Mouse (Mus musculus): ENCODE measurements around the gene Nat8f6.
"Not testable (repeated sequence)": the region's sequence is repeated elsewhere in the genome, so short reads cannot be mapped to it uniquely, and the experiment has no call there.

Gene Nat8f6

DNA sequence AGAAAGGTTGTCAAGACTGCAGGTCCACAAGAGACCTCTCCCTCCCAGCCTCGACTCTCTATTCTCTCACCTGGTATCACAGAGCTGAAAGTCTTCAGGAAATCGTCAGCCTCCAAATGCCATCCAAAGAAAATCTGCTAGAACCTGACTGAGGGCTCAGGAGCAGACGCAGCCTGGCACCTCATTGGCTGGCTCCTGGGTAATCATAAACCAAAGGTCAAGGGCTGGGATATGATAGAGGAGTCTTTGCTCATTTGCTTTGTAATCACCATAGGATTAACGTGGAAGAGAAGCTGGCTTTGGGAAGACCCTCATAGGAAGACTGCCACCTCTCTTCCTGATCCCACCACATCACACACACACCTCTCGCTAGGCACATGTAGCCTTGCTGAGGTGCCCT lies at the start of gene Nat8f6, which contains the start of gene Nat8f5:
Gene Nat8f6 (minus strand): TSS at position 118 of the 400 bp plus-strand sequence.
Gene Nat8f5 (minus strand): TSS at position 136 of the 400 bp plus-strand sequence.
- DNase-seq (ENCODE audit: low spot score): no peak

DNA sequence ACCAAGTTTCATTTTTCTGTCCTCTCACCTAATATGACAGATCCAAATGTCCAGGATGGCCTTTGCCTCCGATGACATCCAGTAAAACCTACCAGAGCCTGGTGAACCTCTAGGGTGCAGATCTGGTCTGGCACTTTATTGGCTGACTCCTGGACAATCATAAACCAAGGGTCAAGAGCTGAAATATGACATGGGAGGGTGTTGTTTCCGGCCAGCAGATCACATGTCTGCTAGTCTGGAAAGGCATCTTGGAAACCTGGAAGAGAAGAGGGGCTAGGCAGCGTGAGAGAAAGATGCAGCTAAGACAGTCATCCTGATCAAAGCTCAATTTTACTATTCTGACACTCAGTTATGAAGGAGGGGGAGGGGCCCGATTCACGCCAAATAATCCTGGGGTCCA lies 48.3 kb upstream of the Nat8f6 start, which contains the start of gene Nat8f2:
Gene Nat8f2 (minus strand): TSS at position 153 of the 400 bp plus-strand sequence.
- peak; percentile 30 for DNase-seq (ENCODE audit: low spot score)

DNA sequence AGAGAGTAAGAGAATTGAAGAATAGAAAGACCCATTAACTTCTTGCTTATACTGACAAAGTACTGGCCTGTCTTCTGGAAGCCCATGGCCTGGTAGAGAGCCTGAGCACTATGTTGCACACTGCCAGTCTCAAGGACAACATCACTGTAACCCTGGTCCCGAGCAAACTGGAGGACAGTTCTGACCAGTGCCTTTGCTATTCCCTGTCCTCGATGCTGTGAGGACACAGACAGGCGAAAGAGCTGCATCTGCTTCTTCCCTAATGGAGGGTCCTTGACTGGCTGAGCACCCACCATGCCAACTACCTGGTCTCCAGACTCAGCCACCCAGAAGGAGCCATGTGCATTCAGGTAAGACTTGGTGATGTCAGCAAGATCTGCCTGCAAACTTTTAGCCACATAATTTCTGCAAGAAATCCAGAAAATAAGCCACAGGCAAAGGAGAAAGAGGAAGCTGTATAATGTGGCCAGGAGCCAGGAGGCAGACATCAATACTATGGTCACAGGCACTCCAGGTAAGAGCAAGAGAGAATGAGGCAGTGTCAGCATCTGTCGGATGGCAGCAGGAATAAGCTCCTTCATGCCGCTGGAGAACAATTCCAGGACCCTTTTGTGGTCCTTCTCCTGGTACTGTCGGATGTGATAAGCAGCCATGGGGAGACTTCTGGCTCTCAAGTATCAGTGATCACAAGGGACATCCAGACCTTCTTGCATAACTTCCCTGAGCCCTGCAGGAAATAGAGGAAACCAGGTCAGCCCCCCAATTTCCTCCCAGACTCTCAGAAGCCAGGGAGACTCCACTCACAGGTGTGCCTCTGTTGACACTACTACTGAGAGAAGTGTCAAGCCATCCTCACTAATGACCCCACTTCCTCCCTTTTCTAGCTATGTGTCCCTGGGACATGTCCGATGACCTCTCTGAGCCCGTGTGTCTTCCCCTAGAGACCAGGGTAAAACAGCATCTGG lies 47.3 kb upstream of the Nat8f6 start:
- peak; percentile 28 for DNase-seq (ENCODE audit: low spot score)

DNA sequence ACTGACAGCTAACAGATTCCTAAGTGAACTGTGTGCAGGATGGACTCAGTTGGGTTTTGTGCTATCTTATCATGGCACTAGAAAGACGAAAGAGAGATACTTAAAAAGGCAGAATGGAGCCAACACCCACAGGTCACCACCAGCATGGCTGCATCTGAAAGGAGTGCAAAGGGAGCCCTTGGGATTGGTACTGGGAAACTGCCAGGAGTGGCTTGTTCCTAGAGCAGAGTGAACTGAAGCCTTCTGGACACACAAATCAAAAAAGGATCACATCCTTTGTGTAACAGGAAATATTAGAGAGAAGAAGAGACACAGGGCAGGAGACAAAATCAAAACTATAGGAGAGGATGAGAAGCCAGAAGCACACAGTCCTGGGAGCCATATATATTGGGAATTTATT lies 46.2 kb upstream of the Nat8f6 start:
- peak; percentile 31 for DNase-seq (ENCODE audit: low spot score)

DNA sequence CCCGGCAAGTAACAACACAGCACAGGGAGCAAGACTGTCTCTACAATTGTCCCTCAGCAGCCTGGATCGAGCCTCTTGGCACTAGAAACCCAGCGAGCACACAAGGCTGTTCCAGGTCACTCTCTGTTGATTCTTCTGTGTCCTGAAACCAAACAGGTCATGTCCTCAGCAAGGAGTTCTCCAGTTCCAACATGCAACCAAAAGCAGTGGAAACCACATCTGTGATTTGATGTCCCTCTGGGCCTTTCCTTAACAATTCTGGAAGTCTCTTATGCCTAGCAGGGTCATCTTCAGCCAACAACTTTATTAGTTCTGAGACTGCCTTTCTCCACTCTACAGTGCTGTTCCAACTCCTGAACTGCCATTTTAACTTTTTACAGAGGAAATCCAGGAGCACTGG lies 45.4 kb upstream of the Nat8f6 start:
- peak; percentile 14 for DNase-seq (ENCODE audit: low spot score)

DNA sequence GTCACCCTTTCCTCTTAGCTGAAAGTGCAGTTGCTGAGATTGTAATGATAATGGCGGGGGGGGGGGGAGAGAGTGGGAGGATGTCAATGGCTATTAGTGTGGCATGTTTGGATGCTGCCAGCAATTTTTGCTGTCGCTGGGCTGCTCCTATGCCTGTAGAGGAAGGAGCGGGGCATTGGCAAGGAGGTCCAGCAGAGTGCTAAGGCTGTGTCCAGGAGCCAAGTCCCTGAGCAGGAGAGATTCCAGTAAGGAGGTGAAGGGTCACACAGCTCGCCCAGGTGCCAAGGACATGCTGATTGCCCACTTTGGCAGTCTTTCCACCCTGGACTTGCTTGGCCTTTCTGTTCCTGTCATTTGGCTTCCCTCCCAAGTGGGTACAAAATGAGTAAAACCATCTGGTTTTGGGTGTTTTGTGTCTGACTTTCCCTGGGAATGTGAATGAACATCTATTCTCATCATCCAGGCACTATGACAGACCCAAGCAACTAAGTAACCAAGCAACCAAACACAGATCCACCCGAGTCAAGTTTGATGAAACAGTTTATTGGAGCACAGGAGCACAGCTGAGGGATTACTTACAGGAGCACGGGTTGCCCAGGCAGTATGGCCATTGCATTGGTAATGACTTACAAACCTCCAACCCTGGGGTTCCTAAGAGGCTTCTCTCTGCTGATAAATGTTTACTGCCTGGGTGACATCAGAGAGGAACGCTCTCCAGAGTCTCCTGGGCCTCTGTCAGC lies 44.3 kb upstream of the Nat8f6 start:
- DNase-seq (ENCODE audit: low spot score): peak; percentile 44

DNA sequence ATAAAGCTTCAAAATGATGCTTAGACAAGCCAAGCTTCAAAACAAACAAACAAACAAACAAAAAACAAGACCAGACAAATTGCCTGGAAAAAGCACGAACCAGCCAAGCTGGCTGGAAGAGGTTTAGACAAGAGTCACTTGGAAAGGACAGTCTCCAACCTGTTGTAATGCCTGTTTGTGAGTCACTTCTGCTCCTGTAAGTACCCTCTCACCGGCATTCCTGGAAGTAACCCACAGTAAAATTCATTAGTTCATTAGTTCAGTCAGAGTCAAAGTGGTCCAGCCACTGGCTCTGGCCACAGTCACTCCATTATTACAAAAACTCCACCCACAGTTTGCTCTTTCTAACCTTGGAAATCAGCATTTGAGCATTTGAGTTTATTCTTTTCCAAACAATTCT lies 43.1 kb upstream of the Nat8f6 start:
- peak; percentile 18 for DNase-seq (ENCODE audit: low spot score)

DNA sequence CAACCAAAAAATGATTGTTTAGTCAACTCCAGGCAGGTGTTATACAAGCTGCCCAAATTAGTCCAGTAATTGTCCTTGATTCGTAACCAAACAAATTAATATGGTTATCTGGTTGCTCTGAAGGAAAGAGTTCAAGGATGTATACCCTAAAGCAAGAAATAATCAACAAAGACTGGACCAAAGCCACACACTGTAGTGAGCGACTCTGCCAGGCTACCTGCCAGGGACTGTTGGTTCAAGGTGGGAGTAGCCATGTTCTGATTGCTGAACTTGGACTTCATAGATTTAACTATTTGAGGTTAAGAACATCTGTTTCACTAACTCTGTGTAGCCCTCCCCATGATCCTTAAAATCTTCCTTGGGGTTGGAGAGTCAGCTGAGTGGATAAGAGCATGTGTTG lies 42.4 kb upstream of the Nat8f6 start:
- DNase-seq (ENCODE audit: low spot score): peak; percentile 48

DNA sequence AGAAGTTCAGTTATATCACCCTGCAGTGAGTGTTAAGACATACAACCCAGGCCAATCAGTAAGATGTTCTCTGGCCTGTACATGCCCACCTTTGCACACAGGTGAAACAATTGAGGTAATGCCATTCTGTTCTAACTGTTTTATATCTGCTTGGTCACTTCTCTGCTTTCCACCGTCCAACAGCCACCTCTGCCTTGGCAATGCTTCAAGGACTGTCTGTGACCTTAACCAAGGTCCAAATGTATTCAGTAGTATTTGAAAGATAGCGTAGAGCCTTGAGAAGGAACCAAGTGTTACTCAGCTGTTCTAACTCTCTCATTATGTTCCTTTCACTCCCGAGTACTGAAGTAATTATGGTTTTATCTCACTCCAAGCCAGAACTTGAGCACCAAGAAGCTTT lies 41.8 kb upstream of the Nat8f6 start:
- DNase-seq (ENCODE audit: low spot score): peak; percentile 62

DNA sequence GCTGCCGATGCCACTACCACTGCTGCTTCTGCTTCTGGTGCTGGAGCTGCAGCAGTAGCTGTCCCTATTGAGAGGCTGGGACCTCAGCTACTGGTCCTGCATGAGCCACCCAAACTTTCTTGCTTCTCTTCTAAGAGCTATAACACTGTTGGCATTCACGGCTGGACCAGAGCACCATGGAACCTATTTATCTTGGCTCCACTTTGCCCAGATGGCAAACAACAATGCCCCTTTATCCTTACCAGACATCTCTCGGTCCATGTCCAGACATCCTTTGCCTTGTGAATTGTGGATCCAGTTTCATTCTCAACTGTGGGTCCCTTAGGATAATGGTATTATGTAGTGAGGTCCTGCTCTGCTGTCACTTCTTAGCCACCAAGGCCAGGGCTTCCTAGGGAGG lies 40.5 kb upstream of the Nat8f6 start:
- peak; percentile 23 for DNase-seq (ENCODE audit: low spot score)

DNA sequence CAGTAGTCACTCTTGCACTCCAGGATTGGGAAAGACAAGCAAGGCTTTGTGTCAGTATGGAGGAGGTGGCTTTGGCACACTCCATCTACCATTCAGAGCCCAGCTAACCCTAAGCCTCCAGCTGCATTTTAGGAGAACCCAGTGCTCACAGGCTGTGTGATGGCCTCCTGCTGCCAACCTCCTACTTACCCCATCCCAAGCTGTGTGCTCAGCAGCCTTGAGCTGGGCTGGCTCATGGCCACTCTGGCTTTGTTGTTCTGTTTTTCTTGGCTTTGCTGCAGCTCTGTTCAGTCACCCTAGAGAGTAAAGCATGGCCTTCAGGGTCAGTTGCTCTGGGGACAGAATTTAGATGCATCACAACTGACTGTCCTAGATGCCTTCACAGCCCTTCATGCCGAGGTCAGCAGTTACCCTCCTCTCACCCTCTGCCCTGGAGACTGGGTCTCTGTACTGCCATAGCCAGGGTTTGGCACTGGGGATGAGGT lies 35.5 kb upstream of the Nat8f6 start:
- peak; percentile 64 for DNase-seq (ENCODE audit: low spot score)

DNA sequence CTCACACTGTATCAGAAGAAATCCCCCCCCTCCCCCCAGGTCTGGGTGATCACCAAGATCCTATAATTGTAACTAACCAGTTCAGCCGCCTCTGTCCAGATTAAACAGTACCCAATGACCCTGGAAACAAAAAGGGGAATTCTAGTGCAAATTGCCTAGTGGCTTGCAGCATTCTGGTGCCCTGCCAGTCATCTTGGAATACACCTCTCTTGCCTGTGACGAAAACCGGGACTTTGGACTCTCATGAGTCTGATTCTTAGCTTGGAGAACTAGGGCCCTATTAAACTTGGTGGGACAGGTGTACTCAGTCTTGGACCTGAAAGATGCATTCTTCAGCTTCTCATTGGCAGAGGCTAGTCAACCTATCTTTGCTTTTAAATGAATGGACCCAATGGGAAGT lies 32.7 kb upstream of the Nat8f6 start:
- DNase-seq (ENCODE audit: low spot score): no peak

DNA sequence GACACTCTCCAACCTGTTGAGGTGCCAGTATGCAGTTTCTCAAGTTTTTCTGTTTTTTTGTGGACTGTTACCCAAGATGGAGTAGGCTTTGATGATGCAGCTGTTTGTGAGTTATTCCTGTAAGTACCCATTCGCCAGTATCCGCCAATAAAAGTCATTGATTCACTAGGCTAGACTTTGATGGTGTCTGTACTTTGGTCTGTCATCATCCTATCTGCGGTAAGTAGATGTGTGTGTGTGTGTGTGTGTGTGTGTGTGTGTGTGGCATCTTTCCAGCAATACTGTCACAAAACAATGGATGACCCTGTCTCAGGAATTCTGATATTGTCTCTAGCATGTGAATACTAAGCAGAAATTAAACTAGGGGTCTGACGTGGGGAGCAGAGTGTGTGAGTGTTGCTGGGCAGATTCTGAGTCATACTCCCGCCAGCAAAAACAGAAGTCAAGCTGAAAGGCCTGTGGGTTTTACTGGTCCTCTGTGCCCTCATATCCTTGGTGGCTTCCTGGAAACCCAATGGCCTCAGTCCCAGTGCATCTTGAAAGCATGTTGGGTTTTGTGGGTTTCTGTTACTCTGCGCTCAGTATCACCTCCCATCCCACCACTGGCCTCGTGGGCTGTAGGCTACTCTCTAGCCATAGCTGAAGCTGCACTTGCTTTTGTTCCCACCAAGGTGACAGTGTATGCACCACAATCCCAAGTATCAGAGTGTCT lies 30.5 kb upstream of the Nat8f6 start:
- no peak for DNase-seq (ENCODE audit: low spot score)

DNA sequence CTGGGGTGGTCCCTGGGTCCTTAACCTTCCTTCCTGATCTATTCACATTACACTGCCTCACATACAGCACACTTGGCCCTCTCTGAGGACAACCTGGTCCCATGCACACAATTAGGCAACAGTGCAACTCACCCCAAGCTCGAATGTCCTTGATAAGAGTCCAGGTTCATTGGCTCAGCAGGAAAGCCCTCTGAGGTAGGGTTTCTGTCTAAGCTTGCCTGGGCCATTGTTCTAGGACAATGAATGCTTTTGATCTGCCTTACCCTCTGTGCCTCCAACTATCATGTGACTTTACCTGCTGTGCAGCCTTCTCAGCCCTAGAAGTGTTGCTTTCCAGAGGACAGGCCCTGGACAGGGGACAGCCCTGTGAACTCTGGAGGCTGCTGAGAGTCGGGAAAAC lies 28.5 kb upstream of the Nat8f6 start:
- DNase-seq (ENCODE audit: low spot score): no peak

DNA sequence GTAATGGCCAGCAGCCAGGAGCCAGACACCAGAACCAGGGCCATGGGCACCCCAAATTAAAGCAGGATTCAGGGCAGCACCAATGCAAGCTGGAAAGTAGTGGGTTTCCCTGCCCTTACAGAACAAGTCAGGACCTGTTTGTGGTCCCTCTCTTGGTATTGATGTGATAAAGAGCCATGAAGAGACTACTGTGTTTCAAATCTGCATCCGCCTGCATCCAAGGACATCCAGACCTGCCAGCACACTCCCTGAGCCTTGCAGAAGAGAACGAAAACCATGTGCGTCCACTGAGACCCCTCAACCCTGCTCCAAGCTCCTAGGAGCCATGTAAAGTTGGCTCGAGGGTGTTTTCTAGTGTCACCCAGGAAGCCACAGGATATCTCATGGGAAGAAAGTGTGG lies 27.4 kb upstream of the Nat8f6 start:
- DNase-seq (ENCODE audit: low spot score): no peak

DNA sequence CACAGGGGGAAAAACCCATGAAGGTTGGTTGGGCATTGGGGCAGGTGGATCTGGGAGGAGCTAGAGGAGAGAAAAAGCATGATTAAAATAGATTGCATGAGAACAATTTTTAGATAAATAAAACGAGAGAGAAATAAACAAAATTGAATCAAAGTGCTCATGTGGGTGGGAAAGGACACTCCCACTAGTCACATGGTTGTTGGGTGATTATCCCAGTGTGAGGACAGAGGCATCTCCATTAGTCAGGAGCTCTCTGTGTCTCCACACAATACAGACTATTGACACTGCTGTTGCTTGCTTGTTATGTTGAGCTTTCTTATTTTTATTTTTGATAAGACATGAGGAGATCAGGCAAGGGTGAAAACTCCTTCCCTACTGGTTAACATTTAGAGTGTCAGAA lies 26.2 kb upstream of the Nat8f6 start:
- no peak for DNase-seq (ENCODE audit: low spot score)

DNA sequence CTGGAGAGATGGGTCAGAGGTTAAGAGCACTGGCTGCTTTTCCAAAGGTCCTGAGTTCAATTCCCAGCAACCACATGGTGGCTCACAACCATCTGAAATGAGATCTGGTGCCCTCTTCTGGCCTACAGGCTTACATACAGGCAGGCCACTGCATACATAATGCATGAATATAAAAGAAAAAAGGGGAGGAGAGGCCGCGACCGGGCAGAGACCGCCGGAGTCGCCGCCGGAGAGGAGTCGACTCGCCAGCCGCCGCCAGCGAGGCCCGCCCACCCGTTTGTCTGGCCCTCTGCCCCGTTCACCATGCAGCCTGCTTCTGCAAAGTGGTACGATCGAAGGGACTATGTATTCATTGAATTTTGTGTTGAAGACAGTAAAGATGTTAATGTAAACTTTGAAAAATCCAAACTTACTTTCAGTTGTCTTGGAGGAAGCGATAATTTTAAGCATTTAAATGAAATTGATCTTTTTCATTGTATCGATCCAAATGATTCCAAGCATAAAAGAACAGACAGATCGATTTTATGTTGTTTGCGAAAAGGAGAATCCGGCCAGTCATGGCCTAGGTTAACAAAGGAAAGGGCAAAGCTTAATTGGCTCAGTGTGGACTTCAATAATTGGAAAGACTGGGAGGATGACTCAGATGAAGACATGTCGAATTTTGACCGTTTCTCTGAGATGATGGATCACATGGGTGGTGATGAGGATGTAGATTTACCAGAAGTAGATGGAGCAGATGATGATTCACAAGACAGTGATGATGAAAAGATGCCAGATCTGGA lies 23.1 kb upstream of the Nat8f6 start:
- not testable (repeated sequence) for DNase-seq (ENCODE audit: low spot score)

DNA sequence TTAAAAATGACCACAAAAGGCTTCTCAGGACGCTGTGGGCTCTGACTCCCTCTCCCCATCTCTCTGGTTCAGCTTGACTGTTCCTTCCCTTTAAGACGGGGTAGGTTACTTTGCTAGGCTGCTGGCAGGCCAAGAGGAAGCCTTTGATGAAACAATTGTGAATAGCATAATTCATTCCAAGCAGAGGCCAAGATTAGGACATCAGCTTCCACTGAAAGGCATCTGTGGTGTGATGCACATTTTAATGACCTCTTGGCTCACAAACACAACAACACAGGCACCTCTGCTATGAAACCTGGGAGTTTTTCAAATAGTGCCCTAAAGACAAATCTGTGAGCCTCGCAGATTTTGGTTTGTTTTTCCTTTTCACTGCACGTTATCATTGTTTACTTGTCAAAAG lies 19.2 kb upstream of the Nat8f6 start:
- DNase-seq (ENCODE audit: low spot score): no peak

DNA sequence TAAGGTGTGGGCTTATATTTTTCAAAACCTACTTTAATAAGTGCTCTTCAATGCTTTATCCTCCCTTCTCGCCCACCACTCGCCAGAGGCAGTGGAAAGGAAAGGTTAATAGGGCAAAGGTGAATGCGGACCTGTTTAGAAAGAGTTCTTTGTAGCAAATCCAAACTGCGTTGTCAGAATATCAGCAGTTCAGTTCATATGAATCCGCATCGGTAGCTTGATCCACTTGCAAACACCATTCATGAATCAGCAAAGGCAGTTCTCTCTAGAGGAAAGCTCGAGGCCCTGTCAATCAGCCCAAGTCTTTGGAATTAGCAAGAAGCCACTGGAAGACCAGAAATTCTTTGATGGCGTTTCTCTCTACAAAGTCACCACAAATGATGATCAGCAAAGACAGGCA lies 17.9 kb upstream of the Nat8f6 start:
- no peak for DNase-seq (ENCODE audit: low spot score)

DNA sequence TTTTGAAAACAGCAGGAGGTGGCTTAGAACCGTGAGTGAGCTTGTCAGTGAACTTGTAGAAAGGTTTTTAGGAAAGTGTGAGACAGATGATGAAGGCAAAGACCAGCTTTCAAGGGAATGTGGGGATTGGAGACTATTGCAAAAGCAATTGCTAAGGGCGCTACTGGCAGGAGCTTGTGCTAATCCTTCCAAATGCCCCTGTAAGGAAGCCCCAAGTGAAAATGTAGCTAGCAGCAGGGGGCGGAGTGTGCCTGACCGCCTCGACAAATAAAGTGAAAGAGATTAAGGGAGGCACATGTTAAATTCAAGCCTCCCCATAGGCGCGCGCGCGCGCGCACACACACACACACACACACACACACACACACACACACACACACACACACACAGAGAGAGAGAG lies 16.6 kb upstream of the Nat8f6 start:
- DNase-seq (ENCODE audit: low spot score): peak; percentile 79

DNA sequence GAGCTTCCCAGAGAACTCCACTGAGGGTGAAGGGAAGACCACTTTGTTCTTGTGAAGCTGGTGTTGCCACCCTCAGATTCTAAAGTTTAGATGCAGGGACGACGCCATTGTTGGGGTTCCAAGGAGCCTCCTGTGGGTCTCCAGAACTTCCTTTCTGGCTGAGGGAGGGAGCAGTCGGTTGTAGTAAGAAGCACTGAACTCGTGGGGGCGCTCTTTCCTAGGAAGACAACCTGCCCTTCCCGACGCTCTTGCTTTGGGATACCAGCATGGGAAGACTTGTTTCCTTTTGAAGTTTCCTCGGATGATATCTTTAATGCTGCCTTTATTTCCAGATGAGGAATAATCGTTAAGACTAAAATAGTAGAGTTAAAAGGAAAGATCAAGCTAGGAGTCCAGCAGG lies 16.1 kb upstream of the Nat8f6 start:
- DNase-seq (ENCODE audit: low spot score): peak; percentile 91
